Mouse (Mus musculus) midbrain, embryonic 12.5 days (tissue): ENCODE measurements at regions not wholly inside any gene's neighbourhood (a gene's known extent, or its start where the extent isn't known, plus 50 kb on each side); places are given as distances from the start of the nearest gene placed in this dataset.

Experiments
- ATAC-seq: fragments of 200-750 bp; cut with Nextera tagmentation; 2 replicates; pipeline ENCODE4 v1.8.0; 2017; ENCODE audit warnings: low read depth, moderate TSS enrichment, moderate library complexity; ENCODE audit not compliant: low FRiP score
- H3K27ac ChIP-seq: fragments of 300-500 bp; sonication (generic); replicated peaks from 2 replicates; pipeline ENCODE4 v1.5.1; 2016; ENCODE audit warnings: mild to moderate bottlenecking
- H3K27me3 ChIP-seq: fragments of 300-500 bp; sonication (generic); 2 replicates; pipeline ENCODE4 v1.6.1; 2016; ENCODE audit warnings: mild to moderate bottlenecking
- H3K36me3 ChIP-seq: fragments of 300-500 bp; sonication (generic); 2 replicates; pipeline ENCODE4 v1.6.1; 2016
- H3K4me1 ChIP-seq: fragments of 300-500 bp; sonication (generic); 2 replicates; pipeline ENCODE4 v1.6.1; 2016
- H3K4me2 ChIP-seq: fragments of 300-500 bp; sonication (generic); replicated peaks from 2 replicates; pipeline ENCODE4 v1.6.1; 2016; ENCODE audit warnings: mild to moderate bottlenecking, moderate library complexity
- H3K4me3 ChIP-seq: fragments of 300-500 bp; sonication (generic); 2 replicates; pipeline ENCODE4 v1.5.1; 2016; ENCODE audit warnings: mild to moderate bottlenecking
- H3K9ac ChIP-seq: fragments of 300-500 bp; sonication (generic); replicated peaks from 2 replicates; pipeline ENCODE4 v1.6.1; 2016; ENCODE audit warnings: mild to moderate bottlenecking, moderate library complexity
- H3K9me3 ChIP-seq: fragments of 300-500 bp; sonication (generic); 2 replicates; pipeline ENCODE4 v1.6.1; 2016; ENCODE audit warnings: mild to moderate bottlenecking
- WGBS: fragments of 180-500 bp; shearing (Covaris S2); methylation state at CpG from one replicate; pipeline ENCODE4 v1.1.7; 2016; 5-methylcytosine and 5-hydroxymethylcytosine counted together

- Histone ChIP-seq H3K36me3 (no peaks in the 10 kb centered on the region), H3K27me3 (0 out of 2 replicates have a peak, but pooled peaks cover 4% of the 10 kb centered on the region), H3K27ac (no peak overlapping the region), H3K4me1 (peaks cover 18% of the 10 kb centered on the region), H3K9ac (no peak overlapping the region), H3K9me3 (no peaks in the 10 kb centered on the region), H3K4me3 (no peak overlapping the region), H3K4me2 (no peak overlapping the region)
- 45% methylated on average over 11 of the region's 11 CpGs for WGBS
- no peak for ATAC-seq
Measured at GRCm38 (mm10) chr1:185151130-185151799, 52.7 kb upstream of the Rab3gap2 start.

- WGBS, result 57% methylated on average over 15 of the region's 15 CpGs
- no peak for ATAC-seq
- 0 out of 2 replicates have a peak, but pooled peaks cover 4% of the 10 kb centered on the region for H3K27me3 ChIP-seq
- no peak overlapping the region for H3K4me3 ChIP-seq
- no peaks in the 10 kb centered on the region for H3K36me3 ChIP-seq
- no peak overlapping the region for H3K9ac ChIP-seq
- no peak overlapping the region for H3K27ac ChIP-seq
- no peak overlapping the region for H3K4me2 ChIP-seq
- peaks cover 18% of the 10 kb centered on the region for H3K4me1 ChIP-seq
- H3K9me3 ChIP-seq, result no peaks in the 10 kb centered on the region
Measured at GRCm38 (mm10) chr1:185150431-185151129, 53.3 kb upstream of the Rab3gap2 start.

- Histone ChIP-seq H3K27me3 (no peaks in the 10 kb centered on the region), H3K4me3 (no peak overlapping the region), H3K4me1 (no peaks in the 10 kb centered on the region), H3K27ac (no peak overlapping the region), H3K36me3 (no peaks in the 10 kb centered on the region), H3K9me3 (no peaks in the 10 kb centered on the region), H3K9ac (no peak overlapping the region), H3K4me2 (no peak overlapping the region)
- no peak for ATAC-seq
- 94% methylated on average over 1 of the region's 1 CpGs for WGBS
Measured at GRCm38 (mm10) chr1:185144791-185145190, 59.1 kb upstream of the Rab3gap2 start.

- no peak for ATAC-seq
- Histone ChIP-seq H3K4me1 (no peaks in the 10 kb centered on the region), H3K4me2 (no peak overlapping the region), H3K27ac (no peak overlapping the region), H3K36me3 (no peaks in the 10 kb centered on the region), H3K9ac (no peak overlapping the region), H3K4me3 (no peak overlapping the region), H3K27me3 (no peaks in the 10 kb centered on the region), H3K9me3 (no peaks in the 10 kb centered on the region)
- 93% methylated on average over 15 of the region's 15 CpGs for WGBS
Measured at GRCm38 (mm10) chr1:185144006-185144405, 59.9 kb upstream of the Rab3gap2 start.

- no peaks in the 10 kb centered on the region for H3K9me3 ChIP-seq
- H3K4me2 ChIP-seq, result no peak overlapping the region
- H3K27ac ChIP-seq, result no peak overlapping the region
- H3K4me1 ChIP-seq, result no peaks in the 10 kb centered on the region
- H3K36me3 ChIP-seq, result no peaks in the 10 kb centered on the region
- no peak for ATAC-seq
- no peak overlapping the region for H3K9ac ChIP-seq
- H3K4me3 ChIP-seq, result no peak overlapping the region
- 85% methylated on average over 5 of the region's 5 CpGs for WGBS
- no peaks in the 10 kb centered on the region for H3K27me3 ChIP-seq
Measured at GRCm38 (mm10) chr1:185140317-185140716, 63.6 kb upstream of the Rab3gap2 start.

GRCm38 (mm10) chr1:185128209-185128608 lies 75.7 kb upstream of the Rab3gap2 start:
- WGBS, result 66% methylated on average over 4 of the region's 4 CpGs
- H3K4me1 ChIP-seq, result no peaks in the 10 kb centered on the region
- H3K36me3 ChIP-seq, result no peaks in the 10 kb centered on the region
- no peak overlapping the region for H3K4me2 ChIP-seq
- no peaks in the 10 kb centered on the region for H3K27me3 ChIP-seq
- ATAC-seq, result no peak
- no peaks in the 10 kb centered on the region for H3K9me3 ChIP-seq
- H3K27ac ChIP-seq, result no peak overlapping the region
- H3K4me3 ChIP-seq, result no peak overlapping the region
- no peak overlapping the region for H3K9ac ChIP-seq

- ATAC-seq, result no peak
- 81% methylated on average over 14 of the region's 14 CpGs for whole genome bisulfite sequencing
- H3K4me3 ChIP-seq, result no peak overlapping the region
Measured at GRCm38 (mm10) chr1:185125737-185126286, 78.1 kb upstream of the Rab3gap2 start.

GRCm38 (mm10) chr1:185121552-185121951 lies 82.4 kb upstream of the Rab3gap2 start:
- no peak overlapping the region for H3K4me3 ChIP-seq
- no peaks in the 10 kb centered on the region for H3K27me3 ChIP-seq
- no peaks in the 10 kb centered on the region for H3K4me1 ChIP-seq
- H3K9me3 ChIP-seq, result no peaks in the 10 kb centered on the region
- 88% methylated on average over 2 of the region's 2 CpGs for WGBS
- no peaks in the 10 kb centered on the region for H3K36me3 ChIP-seq
- no peak overlapping the region for H3K4me2 ChIP-seq
- H3K27ac ChIP-seq, result no peak overlapping the region
- ATAC-seq, result no peak
- H3K9ac ChIP-seq, result no peak overlapping the region

More at GRCm38 (mm10) chr1:185125737-185126286, 78.1 kb upstream of the Rab3gap2 start:
- Histone ChIP-seq H3K4me2 (no peak overlapping the region), H3K27ac (no peak overlapping the region), H3K9me3 (no peaks in the 10 kb centered on the region), H3K36me3 (no peaks in the 10 kb centered on the region), H3K9ac (no peak overlapping the region), H3K4me1 (no peaks in the 10 kb centered on the region), H3K27me3 (no peaks in the 10 kb centered on the region)

- WGBS, result 84% methylated on average over 2 of the region's 2 CpGs
- H3K4me1 ChIP-seq, result no peaks in the 10 kb centered on the region
- H3K4me3 ChIP-seq, result no peak overlapping the region
- no peak overlapping the region for H3K9ac ChIP-seq
- no peaks in the 10 kb centered on the region for H3K36me3 ChIP-seq
- ATAC-seq, result no peak
- no peaks in the 10 kb centered on the region for H3K27me3 ChIP-seq
- H3K27ac ChIP-seq, result no peak overlapping the region
- no peak overlapping the region for H3K4me2 ChIP-seq
- no peaks in the 10 kb centered on the region for H3K9me3 ChIP-seq
Measured at GRCm38 (mm10) chr1:185120416-185120815, 83.5 kb upstream of the Rab3gap2 start.

GRCm38 (mm10) chr1:185117711-185118110 lies 86.2 kb upstream of the Rab3gap2 start:
- ATAC-seq, result no peak
- Histone ChIP-seq H3K4me3 (no peak overlapping the region), H3K4me1 (no peaks in the 10 kb centered on the region), H3K27me3 (no peaks in the 10 kb centered on the region), H3K4me2 (no peak overlapping the region), H3K27ac (no peak overlapping the region), H3K36me3 (no peaks in the 10 kb centered on the region), H3K9ac (no peak overlapping the region), H3K9me3 (no peaks in the 10 kb centered on the region)
- WGBS, result 54% methylated on average over 5 of the region's 5 CpGs

GRCm38 (mm10) chr1:185113687-185114086 lies 90.2 kb upstream of the Rab3gap2 start:
- H3K4me2 ChIP-seq, result no peak overlapping the region
- ATAC-seq, result no peak

GRCm38 (mm10) chr1:185112017-185112399 lies 91.9 kb upstream of the Rab3gap2 start:
- Histone ChIP-seq H3K27ac (no peak overlapping the region), H3K9ac (no peak overlapping the region), H3K27me3 (no peaks in the 10 kb centered on the region), H3K4me1 (no peaks in the 10 kb centered on the region), H3K4me2 (no peak overlapping the region), H3K36me3 (no peaks in the 10 kb centered on the region), H3K9me3 (no peaks in the 10 kb centered on the region), H3K4me3 (no peak overlapping the region)
- WGBS, result 71% methylated on average over 4 of the region's 4 CpGs
- ATAC-seq, result no peak

More at GRCm38 (mm10) chr1:185113687-185114086, 90.2 kb upstream of the Rab3gap2 start:
- 78% methylated on average over 6 of the region's 6 CpGs for WGBS
- no peak overlapping the region for H3K27ac ChIP-seq
- H3K4me3 ChIP-seq, result no peak overlapping the region
- no peaks in the 10 kb centered on the region for H3K27me3 ChIP-seq
- no peaks in the 10 kb centered on the region for H3K4me1 ChIP-seq
- H3K9me3 ChIP-seq, result no peaks in the 10 kb centered on the region
- H3K36me3 ChIP-seq, result no peaks in the 10 kb centered on the region
- H3K9ac ChIP-seq, result no peak overlapping the region
